8 mouse cellular contexts compared by ENCODE assay signal in the genomic region with DNA sequence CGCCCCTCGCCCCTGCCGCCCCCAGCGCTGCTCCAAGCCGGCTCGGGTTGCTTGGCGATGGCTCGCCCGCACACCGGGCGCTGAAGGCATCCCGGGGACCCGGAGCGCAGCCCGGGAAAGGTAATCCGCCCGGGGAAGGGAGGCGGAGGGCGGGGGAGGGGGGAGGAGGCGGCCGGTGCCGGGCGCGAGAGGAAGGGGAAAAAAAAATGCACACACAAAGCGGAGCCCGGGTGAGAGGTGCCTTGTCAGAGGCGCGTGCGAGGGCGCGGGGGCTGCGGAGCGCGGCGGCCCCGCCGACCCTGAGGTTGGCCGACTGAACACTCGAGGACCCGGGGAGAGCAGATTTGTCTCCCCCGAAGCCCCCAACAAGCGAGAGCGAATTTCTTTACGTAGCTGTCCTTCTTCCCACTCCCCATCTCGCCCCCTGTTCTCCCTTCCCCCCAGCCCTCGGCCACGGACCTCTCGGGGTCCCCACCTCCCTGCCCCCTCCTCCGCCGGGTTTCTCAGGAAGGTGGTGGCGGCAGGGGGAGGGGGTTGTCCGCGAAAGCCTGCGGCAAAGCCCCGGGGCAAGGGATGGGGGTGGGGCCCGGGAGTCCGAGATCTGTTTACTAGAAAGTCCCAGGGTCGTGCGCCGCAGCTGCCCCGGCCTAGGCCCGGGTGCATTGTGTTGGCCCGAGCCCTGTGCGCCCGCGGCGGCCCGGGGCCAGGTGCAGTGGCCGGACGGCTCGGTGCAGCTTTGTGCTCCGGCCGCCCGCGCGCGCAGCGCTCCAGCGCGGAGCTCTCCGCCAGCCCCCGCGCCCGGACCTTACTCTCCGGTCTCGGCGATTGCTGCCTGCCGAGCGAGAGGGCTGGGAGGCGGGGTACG. TPM values are rescaled to one million over a fixed set of nuclear protein-coding genes. Genes with fewer than 3 reads are reported as not detected.
DNase-seq lines count a peak whose midpoint lies in the region; ATAC-seq and TF ChIP-seq lines count a peak whose summit lies in the region.

No protein-coding gene starts in this region.

- no peaks in the 10 kb centered on the region for H3K27me3 ChIP-seq in forebrain, embryonic 13.5 days
- peaks cover 11% of the 10 kb centered on the region for H3K27me3 ChIP-seq in heart, postnatal 0 days (ENCODE audit: control insufficient read depth, insufficient read depth, low read length)
- no peaks in the 10 kb centered on the region for H3K27me3 ChIP-seq in lung, embryonic 16.5 days (ENCODE audit: control insufficient read depth, insufficient read depth, low read depth, low read length)

- H3K36me3 ChIP-seq in forebrain, embryonic 13.5 days (ENCODE audit: poor library complexity, severe bottlenecking) = no peaks in the 10 kb centered on the region
- no peaks in the 10 kb centered on the region for H3K36me3 ChIP-seq in heart, postnatal 0 days (replicated peaks; ENCODE audit: control insufficient read depth, insufficient read depth, low read length)
- H3K36me3 ChIP-seq in lung, embryonic 16.5 days (ENCODE audit: control insufficient read depth, insufficient read depth, low read length) = no peaks in the 10 kb centered on the region

- no peak for TF ChIP-seq EP300 in heart, postnatal 0 days (IDR thresholded peaks at IDR 0.05; ENCODE audit: low read depth)

- ATAC-seq in forebrain, embryonic 13.5 days = peak; percentile 44
- peak; percentile 65 for ATAC-seq in heart, postnatal 0 days (ENCODE audit: insufficient read depth, low read depth)
- peak; percentile 71 for ATAC-seq in lung, embryonic 16.5 days (ENCODE audit: low read depth)

- H3K27ac ChIP-seq in brown adipose tissue, adult 24 weeks (replicated peaks; ENCODE audit: low read depth, low read length) = no peak overlapping the region
- H3K27ac ChIP-seq in forebrain, embryonic 13.5 days = peak overlapping the region; percentile 99
- peak overlapping the region; percentile 80 for H3K27ac ChIP-seq in heart, postnatal 0 days (ENCODE audit: low read depth)
- peak overlapping the region; percentile 88 for H3K27ac ChIP-seq in lung, embryonic 16.5 days (ENCODE audit: low read length)

- TF ChIP-seq CTCF in heart, postnatal 0 days (IDR thresholded peaks at IDR 0.05; ENCODE audit: low read depth) = no peak

- no peaks in the 10 kb centered on the region for H3K9me3 ChIP-seq in forebrain, embryonic 13.5 days (replicated peaks)
- no peaks in the 10 kb centered on the region for H3K9me3 ChIP-seq in heart, postnatal 0 days (replicated peaks; ENCODE audit: control insufficient read depth, low read length)
- no peaks in the 10 kb centered on the region for H3K9me3 ChIP-seq in lung, embryonic 16.5 days (ENCODE audit: control insufficient read depth, low read length)

- H3K4me1 ChIP-seq in brown adipose tissue, adult 24 weeks (ENCODE audit: control insufficient read depth, insufficient read depth, insufficient read length, low read length) = no peaks in the 10 kb centered on the region; the same call in 1 of the 2 replicates
- H3K4me1 ChIP-seq in forebrain, embryonic 13.5 days = peaks cover 50% of the 10 kb centered on the region
- 0 out of 2 replicates have a peak, but pooled peaks cover 3% of the 10 kb centered on the region for H3K4me1 ChIP-seq in heart, postnatal 0 days (ENCODE audit: control insufficient read depth, insufficient read depth)
- H3K4me1 ChIP-seq in lung, embryonic 16.5 days (replicated peaks; ENCODE audit: control insufficient read depth, insufficient read depth, low read length) = peaks cover 14% of the 10 kb centered on the region

- H3K4me3 ChIP-seq in brown adipose tissue, adult 24 weeks (ENCODE audit: insufficient read depth, low read depth, low read length) = peak overlapping the region; percentile 72
- peak overlapping the region; percentile 82 for H3K4me3 ChIP-seq in forebrain, embryonic 13.5 days
- peak overlapping the region; percentile 78 for H3K4me3 ChIP-seq in heart, postnatal 0 days (ENCODE audit: low read depth, low read length)
- peak overlapping the region; percentile 83 for H3K4me3 ChIP-seq in lung, embryonic 16.5 days (ENCODE audit: low read length)

- H3K4me2 ChIP-seq in forebrain, embryonic 13.5 days = peak overlapping the region; percentile 89
- H3K4me2 ChIP-seq in heart, postnatal 0 days (ENCODE audit: low read depth, low read length) = peak overlapping the region; percentile 94
- H3K4me2 ChIP-seq in lung, embryonic 16.5 days (ENCODE audit: low read depth, low read length) = peak overlapping the region; percentile 99

- WGBS in forebrain, embryonic 13.5 days = under 1% methylated on average over 67 of the region's 91 CpGs
- WGBS in heart, postnatal 0 days = under 1% methylated on average over 69 of the region's 91 CpGs
- under 1% methylated on average over 82 of the region's 91 CpGs for WGBS in lung, embryonic 16.5 days

- H3K9ac ChIP-seq in forebrain, embryonic 13.5 days = peak overlapping the region; percentile 100
- peak overlapping the region; percentile 80 for H3K9ac ChIP-seq in heart, postnatal 0 days (replicated peaks; ENCODE audit: low read depth, low read length)
- H3K9ac ChIP-seq in lung, embryonic 16.5 days (ENCODE audit: low read length) = peak overlapping the region; percentile 89

- DNase-seq in MN1 (ENCODE audit: low spot score) = peak; percentile 82
- peak; percentile 44 for DNase-seq in heart, postnatal 0 days (ENCODE audit: low spot score)
- peak; percentile 42 to 78 for DNase-seq in kidney, postnatal 36 days
- DNase-seq in retina, postnatal 1 day = peak; percentile 82
- DNase-seq in c-Kit-positive CD71-positive TER-119-positive erythroid progenitor cells, embryonic 14.5 days (ENCODE audit: low spot score) = no peak

RNA-seq across cellular contexts. Expression of a gene that starts 0.9 kb away (rescaled TPM):
- 2.7 and 3.0 TPM in 2 replicates for polyA plus RNA-seq in brown adipose tissue, adult 24 weeks (2012; ENCODE audit: insufficient read depth, insufficient read length, missing spikeins)
- 180 and 197 TPM in 2 replicates for polyA plus RNA-seq in forebrain, embryonic 13.5 days (2015; fragmentation: Nextera tagmentation; extraction: Ambion mirVana)
- 9.4 and 11.7 TPM in 2 replicates for total RNA-seq in heart, postnatal 0 days (2014; rRNA removed; ENCODE audit: low replicate concordance)
- polyA plus RNA-seq in heart, postnatal 0 days (2015; fragmentation: Nextera tagmentation; extraction: Ambion mirVana) = 26.8 and 28.3 TPM in 2 replicates
- polyA plus RNA-seq in lung, embryonic 16.5 days (2015; fragmentation: Nextera tagmentation; extraction: Ambion mirVana) = 23.1 and 28.8 TPM in 2 replicates
